In genomic region chr1:153037353-153038345, GRCm38 (mm10) we compare ENCODE assay signal across 13 mouse cellular contexts.
A peak's percentile ranks its signal among the peaks of the same experiment; 100 is the strongest.
DNase-seq lines count a peak whose midpoint lies in the region; ATAC-seq lines count a peak whose summit lies in the region.
"Had no signal": no experiment of that assay in that cellular context is flagged by ENCODE, and none has a peak within 500 bp of the region (broad histone marks: within the 10 kb centered on the region; RNA-seq: fewer than 3 reads in every experiment).

No protein-coding gene starts in this region.

- intact Hi-C loops in gastrocnemius, postnatal 36 days (cut with DNase I): no loop called here

- H3K36me3 ChIP-seq in lung, embryonic 15.5 days: no peaks in the 10 kb centered on the region
- no peaks in the 10 kb centered on the region for H3K36me3 ChIP-seq in hindbrain, embryonic 14.5 days (replicated peaks; ENCODE audit: control insufficient read depth, insufficient read depth)
- H3K36me3 ChIP-seq in midbrain, embryonic 16.5 days (ENCODE audit: control insufficient read depth, insufficient read depth, low read length): no peaks in the 10 kb centered on the region
- H3K36me3 ChIP-seq: G1E; limb, embryonic 10.5 days had no signal

- no peak overlapping the region for H3K4me3 ChIP-seq in lung, embryonic 15.5 days
- no peak overlapping the region for H3K4me3 ChIP-seq in hindbrain, embryonic 14.5 days (replicated peaks; ENCODE audit: low read length)
- H3K4me3 ChIP-seq in midbrain, embryonic 16.5 days (ENCODE audit: low read depth, low read length): no peak overlapping the region
- H3K4me3 ChIP-seq: limb, embryonic 10.5 days had no signal

- H3K27me3 ChIP-seq in lung, embryonic 15.5 days: no peaks in the 10 kb centered on the region
- H3K27me3 ChIP-seq in hindbrain, embryonic 14.5 days (ENCODE audit: control insufficient read depth, insufficient read depth, low read length): no peaks in the 10 kb centered on the region
- no peaks in the 10 kb centered on the region for H3K27me3 ChIP-seq in midbrain, embryonic 16.5 days (ENCODE audit: control insufficient read depth, insufficient read depth, low read depth, low read length)

- H3K27ac ChIP-seq in lung, embryonic 15.5 days: peak overlapping the region; percentile 85
- H3K27ac ChIP-seq in hindbrain, embryonic 14.5 days: 0 out of 2 replicates have a peak overlapping the region, but pooled peaks have one; percentile 23
- H3K27ac ChIP-seq in midbrain, embryonic 16.5 days (ENCODE audit: low read length): 0 out of 2 replicates have a peak overlapping the region, but pooled peaks have one; percentile 45
- H3K27ac ChIP-seq: limb, embryonic 10.5 days; macrophage had no signal

- ATAC-seq in lung, embryonic 15.5 days (ENCODE audit: borderline replicate concordance, extremely low read depth, low FRiP score, low TSS enrichment): peak; percentile 83
- peak; percentile 64 for ATAC-seq in hindbrain, embryonic 14.5 days (ENCODE audit: low FRiP score)
- ATAC-seq in midbrain, embryonic 16.5 days: peak; percentile 56

- H3K4me2 ChIP-seq in lung, embryonic 15.5 days: no peak overlapping the region
- no peak overlapping the region for H3K4me2 ChIP-seq in hindbrain, embryonic 14.5 days (replicated peaks)
- H3K4me2 ChIP-seq in midbrain, embryonic 16.5 days (ENCODE audit: low read length): no peak overlapping the region

- 56% methylated on average over 10 of the region's 10 CpGs for WGBS in lung, embryonic 15.5 days
- WGBS in hindbrain, embryonic 14.5 days: 56% methylated on average over 10 of the region's 10 CpGs
- 52% methylated on average over 10 of the region's 10 CpGs for WGBS in midbrain, embryonic 16.5 days

- peaks cover 61% of the 10 kb centered on the region for H3K4me1 ChIP-seq in lung, embryonic 15.5 days
- H3K4me1 ChIP-seq in hindbrain, embryonic 14.5 days (replicated peaks; ENCODE audit: control insufficient read depth, insufficient read depth, low read length): peaks cover 32% of the 10 kb centered on the region
- H3K4me1 ChIP-seq in midbrain, embryonic 16.5 days (ENCODE audit: control insufficient read depth, insufficient read depth, low read length): peaks cover 21% of the 10 kb centered on the region

- no peaks in the 10 kb centered on the region for H3K9me3 ChIP-seq in lung, embryonic 15.5 days
- no peaks in the 10 kb centered on the region for H3K9me3 ChIP-seq in hindbrain, embryonic 14.5 days (ENCODE audit: control insufficient read depth, low read length)
- no peaks in the 10 kb centered on the region for H3K9me3 ChIP-seq in midbrain, embryonic 16.5 days (replicated peaks; ENCODE audit: control insufficient read depth, low read length, poor library complexity, severe bottlenecking)
- H3K9me3 ChIP-seq: G1E; limb, embryonic 10.5 days had no signal

- H3K9ac ChIP-seq in lung, embryonic 15.5 days: no peak overlapping the region
- no peak overlapping the region for H3K9ac ChIP-seq in hindbrain, embryonic 14.5 days
- no peak overlapping the region for H3K9ac ChIP-seq in midbrain, embryonic 16.5 days (ENCODE audit: low read depth, low read length)

- no peak for DNase-seq in lung, postnatal 14 days
- peak; percentile 50 for DNase-seq in brain, adult 2 months (ENCODE audit: low read depth, low spot score)
- DNase-seq in hindbrain, embryonic 14.5 days (ENCODE audit: low spot score): peak; percentile 49
- DNase-seq in kidney, adult 8-10 months: no peak
- no peak for DNase-seq in MN1 (ENCODE audit: low spot score)
- no peak for DNase-seq in gastrocnemius, postnatal 36 days
- DNase-seq: gastrocnemius, postnatal 10 days; thymus, postnatal 25 days had no signal

Comparison
In these comparisons a context has a peak if more than half of its experiments do, and no peak if none do; other contexts are left out.
1. H3K27ac ChIP-seq: peak in every context shown above with its lines; median percentile 85 in lung, embryonic 15.5 days; 45 in midbrain, embryonic 16.5 days; 23 in hindbrain, embryonic 14.5 days.
2. DNase-seq: peak in brain, adult 2 months (single experiment) and hindbrain, embryonic 14.5 days (single experiment); none in lung, postnatal 14 days (single experiment), kidney, adult 8-10 months (0 of 2), MN1 (single experiment) and gastrocnemius, postnatal 36 days (0 of 2).
3. Peak in every context shown above with its lines, with median percentiles within 50 percentile points of each other: ATAC-seq.